In genomic region chr4:118247323-118247722, GRCm38 (mm10) we compare ENCODE assay signal across 13 mouse cellular contexts. TPM values are rescaled to one million over a fixed set of nuclear protein-coding genes. Genes with fewer than 3 reads are reported as not detected.
DNase-seq lines count a peak whose midpoint lies in the region; ATAC-seq and TF ChIP-seq lines count a peak whose summit lies in the region.
"Had no signal": no experiment of that assay in that cellular context is flagged by ENCODE, and none has a peak within 500 bp of the region (broad histone marks: within the 10 kb centered on the region; RNA-seq: fewer than 3 reads in every experiment).

No protein-coding gene starts in this region.

- no peak overlapping the region for H3K4me3 ChIP-seq in heart, postnatal 0 days (ENCODE audit: low read depth, low read length)
- H3K4me3 ChIP-seq in midbrain, embryonic 10.5 days = no peak overlapping the region
- no peak overlapping the region for H3K4me3 ChIP-seq in midbrain, embryonic 15.5 days
- no peak overlapping the region for H3K4me3 ChIP-seq in midbrain, postnatal 0 days (ENCODE audit: low read depth, low read length)
- H3K4me3 ChIP-seq in intestine, embryonic 16.5 days (ENCODE audit: low read length) = no peak overlapping the region
- H3K4me3 ChIP-seq: limb, embryonic 10.5 days; megakaryocyte, embryonic 14.5 days had no signal

- no peak overlapping the region for H3K27ac ChIP-seq in heart, postnatal 0 days (ENCODE audit: low read depth)
- H3K27ac ChIP-seq in midbrain, embryonic 10.5 days (replicated peaks) = 0 out of 2 replicates have a peak overlapping the region, but pooled peaks have one; percentile 3
- no peak overlapping the region for H3K27ac ChIP-seq in midbrain, embryonic 15.5 days
- no peak overlapping the region for H3K27ac ChIP-seq in midbrain, postnatal 0 days (ENCODE audit: low read depth, low read length)
- no peak overlapping the region for H3K27ac ChIP-seq in intestine, embryonic 16.5 days (ENCODE audit: low read length)
- H3K27ac ChIP-seq: limb, embryonic 10.5 days; liver, embryonic 14.5 days had no signal

- no peaks in the 10 kb centered on the region for H3K9me3 ChIP-seq in heart, postnatal 0 days (replicated peaks; ENCODE audit: control insufficient read depth, low read length)
- no peaks in the 10 kb centered on the region for H3K9me3 ChIP-seq in midbrain, embryonic 10.5 days (replicated peaks)
- H3K9me3 ChIP-seq in midbrain, embryonic 15.5 days = no peaks in the 10 kb centered on the region
- H3K9me3 ChIP-seq in midbrain, postnatal 0 days (ENCODE audit: low read length) = no peaks in the 10 kb centered on the region
- H3K9me3 ChIP-seq in intestine, embryonic 16.5 days (ENCODE audit: control insufficient read depth, low read length) = no peaks in the 10 kb centered on the region
- H3K9me3 ChIP-seq: limb, embryonic 10.5 days; megakaryocyte, embryonic 14.5 days had no signal

- H3K27me3 ChIP-seq in heart, postnatal 0 days (ENCODE audit: control insufficient read depth, insufficient read depth, low read length) = no peaks in the 10 kb centered on the region
- H3K27me3 ChIP-seq in midbrain, embryonic 10.5 days (ENCODE audit: low read depth, poor library complexity, severe bottlenecking) = no peaks in the 10 kb centered on the region
- H3K27me3 ChIP-seq in midbrain, embryonic 15.5 days (replicated peaks) = no peaks in the 10 kb centered on the region
- H3K27me3 ChIP-seq in midbrain, postnatal 0 days (ENCODE audit: insufficient read depth, low read length) = no peaks in the 10 kb centered on the region
- no peaks in the 10 kb centered on the region for H3K27me3 ChIP-seq in intestine, embryonic 16.5 days (replicated peaks; ENCODE audit: control insufficient read depth, insufficient read depth, low read length)

- WGBS in heart, postnatal 0 days = 57% methylated on average over 3 of the region's 3 CpGs
- WGBS in midbrain, embryonic 10.5 days = 90% methylated on average over 3 of the region's 3 CpGs
- 65% methylated on average over 3 of the region's 3 CpGs for WGBS in midbrain, embryonic 15.5 days
- 80% methylated on average over 3 of the region's 3 CpGs for WGBS in midbrain, postnatal 0 days
- 75% methylated on average over 3 of the region's 3 CpGs for WGBS in intestine, embryonic 16.5 days

- H3K36me3 ChIP-seq in heart, postnatal 0 days (replicated peaks; ENCODE audit: control insufficient read depth, insufficient read depth, low read length) = peaks cover 15% of the 10 kb centered on the region; the same call in 1 of the 2 replicates
- peaks cover 100% of the 10 kb centered on the region for H3K36me3 ChIP-seq in midbrain, embryonic 10.5 days
- H3K36me3 ChIP-seq in midbrain, embryonic 15.5 days (replicated peaks) = peaks cover 16% of the 10 kb centered on the region
- peaks cover 61% of the 10 kb centered on the region for H3K36me3 ChIP-seq in midbrain, postnatal 0 days (ENCODE audit: insufficient read depth, low read length)
- peaks cover 8% of the 10 kb centered on the region; the same call in 1 of the 2 replicates for H3K36me3 ChIP-seq in intestine, embryonic 16.5 days (ENCODE audit: control insufficient read depth, insufficient read depth, low read length)

- DNase-seq in heart, postnatal 0 days (ENCODE audit: low spot score) = peak; percentile 44
- no peak for DNase-seq in heart, postnatal 36 days
- no peak for DNase-seq in midbrain, embryonic 10.5 days (ENCODE audit: low spot score)
- DNase-seq in Muller cell, postnatal 12 days (ENCODE audit: inconsistent ontology term) = peak; percentile 58
- DNase-seq in midbrain, postnatal 0 days (ENCODE audit: low spot score) = peak; percentile 36
- DNase-seq: cerebellum, adult 8-10 months; kidney, adult 2 months had no signal

- H3K4me1 ChIP-seq in heart, postnatal 0 days (ENCODE audit: control insufficient read depth, insufficient read depth) = peaks cover 4% of the 10 kb centered on the region; the same call in 1 of the 2 replicates
- H3K4me1 ChIP-seq in midbrain, embryonic 10.5 days = 0 out of 2 replicates have a peak, but pooled peaks cover 4% of the 10 kb centered on the region
- H3K4me1 ChIP-seq in midbrain, embryonic 15.5 days = peaks cover 6% of the 10 kb centered on the region; the same call in 1 of the 2 replicates
- H3K4me1 ChIP-seq in midbrain, postnatal 0 days (ENCODE audit: insufficient read depth, low read length) = no peaks in the 10 kb centered on the region
- H3K4me1 ChIP-seq in intestine, embryonic 16.5 days (ENCODE audit: control insufficient read depth, insufficient read depth, low read length) = peaks cover 7% of the 10 kb centered on the region; the same call in 1 of the 2 replicates
- H3K4me1 ChIP-seq: limb, embryonic 10.5 days had no signal

- H3K9ac ChIP-seq in heart, postnatal 0 days (replicated peaks; ENCODE audit: low read depth, low read length) = no peak overlapping the region
- H3K9ac ChIP-seq in midbrain, embryonic 15.5 days = no peak overlapping the region
- H3K9ac ChIP-seq in midbrain, postnatal 0 days (replicated peaks; ENCODE audit: low read length, poor library complexity, severe bottlenecking) = no peak overlapping the region
- H3K9ac ChIP-seq in intestine, embryonic 16.5 days (ENCODE audit: low read depth, low read length) = no peak overlapping the region
- H3K9ac ChIP-seq: liver, embryonic 14.5 days had no signal

- no peak for TF ChIP-seq EP300 in heart, postnatal 0 days (IDR thresholded peaks at IDR 0.05; ENCODE audit: low read depth)

- ATAC-seq in heart, postnatal 0 days (ENCODE audit: insufficient read depth, low read depth) = peak; percentile 33; the same call in 1 of the 2 replicates
- ATAC-seq in midbrain, embryonic 15.5 days (replicated peaks) = no peak
- ATAC-seq in midbrain, postnatal 0 days (ENCODE audit: low FRiP score) = no peak
- ATAC-seq in intestine, embryonic 16.5 days = no peak

- no peak for TF ChIP-seq CTCF in heart, postnatal 0 days (IDR thresholded peaks at IDR 0.05; ENCODE audit: low read depth)
- TF ChIP-seq CTCF in midbrain, postnatal 0 days (IDR thresholded peaks at IDR 0.05) = no peak

- H3K4me2 ChIP-seq in heart, postnatal 0 days (ENCODE audit: low read depth, low read length) = no peak overlapping the region
- H3K4me2 ChIP-seq in midbrain, embryonic 15.5 days = no peak overlapping the region
- no peak overlapping the region for H3K4me2 ChIP-seq in midbrain, postnatal 0 days (ENCODE audit: low read depth, low read length, poor library complexity, severe bottlenecking)
- no peak overlapping the region for H3K4me2 ChIP-seq in intestine, embryonic 16.5 days (ENCODE audit: low read depth, low read length)

- intact Hi-C loops in heart, postnatal 36 days (cut with DNase I) = no loop called here

RNA-seq across cellular contexts. Expression of gene Ptprf, which starts 43.9 kb away (rescaled TPM):
- total RNA-seq in heart, postnatal 0 days (2014; rRNA removed; ENCODE audit: low replicate concordance) = 33.7 and 40.8 TPM in 2 replicates
- 5.2 and 5.9 TPM in 2 replicates for polyA plus RNA-seq in heart, postnatal 0 days (2015; fragmentation: Nextera tagmentation; extraction: Ambion mirVana)
- total RNA-seq in heart, postnatal 36 days (2021) = 1 to 10 TPM; 7.5 to 9.2 TPM
- polyA plus RNA-seq in midbrain, embryonic 10.5 days (2016; fragmentation: Nextera tagmentation; extraction: Ambion mirVana) = 94.4 and 103 TPM in 2 replicates
- polyA plus RNA-seq in midbrain, embryonic 15.5 days (2015; fragmentation: Nextera tagmentation; extraction: Ambion mirVana) = 93.9 and 94.2 TPM in 2 replicates
- total RNA-seq in midbrain, postnatal 0 days (2014; rRNA removed) = 160 and 186 TPM in 2 replicates
- polyA plus RNA-seq in midbrain, postnatal 0 days (2015; fragmentation: Nextera tagmentation; extraction: Ambion mirVana) = 46.4 and 48.1 TPM in 2 replicates
- 45.8 and 54.8 TPM in 2 replicates for polyA plus RNA-seq in intestine, embryonic 16.5 days (2015; fragmentation: Nextera tagmentation; extraction: Ambion mirVana)
- total RNA-seq: granulocyte monocyte progenitor cell, adult 5-6 weeks had no signal

Comparison
In these comparisons a context has a peak if more than half of its experiments do, and no peak if none do; other contexts are left out.
1. DNase-seq: peak in heart, postnatal 0 days (single experiment), Muller cell, postnatal 12 days (single experiment) and midbrain, postnatal 0 days (single experiment); none in heart, postnatal 36 days (0 of 2) and midbrain, embryonic 10.5 days (single experiment).